Mouse (Mus musculus): ENCODE measurements at regions not wholly inside any gene's neighbourhood (a gene's known extent, or its start where the extent isn't known, plus 50 kb on each side); places are given as distances from the start of the nearest gene placed in this dataset.
"Not testable (repeated sequence)": the region's sequence is repeated elsewhere in the genome, so short reads cannot be mapped to it uniquely, and the experiment has no call there.

DNA sequence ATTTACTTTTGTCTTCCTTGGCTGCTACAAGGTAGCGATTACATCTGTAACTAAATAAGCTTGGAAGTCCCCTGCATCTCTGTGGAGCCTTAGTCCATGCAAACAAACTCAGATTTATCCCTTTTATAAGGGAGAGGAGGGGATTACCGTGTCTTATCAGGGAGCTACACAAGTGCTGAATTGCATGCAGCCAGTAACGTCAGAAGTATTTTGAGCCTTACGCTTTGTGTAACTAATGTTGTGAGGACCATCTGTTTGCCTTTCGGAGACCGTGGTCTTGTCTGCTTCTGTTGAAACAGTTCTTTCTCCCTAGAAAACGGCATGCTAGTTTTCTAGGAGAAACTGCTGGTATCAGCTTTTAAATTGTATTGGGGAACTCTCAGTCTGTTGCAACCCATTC is 58.0 kb upstream of the Dmrta1 start:
- peak; percentile 64 for DNase-seq (ENCODE audit: low read depth)
- TF ChIP-seq POLR2A (IDR thresholded peaks at IDR 0.05; ENCODE audit: borderline replicate concordance, extremely low read depth, insufficient read depth, insufficient read length, poor library complexity, severe bottlenecking) (no peak), CTCF (IDR thresholded peaks at IDR 0.05; ENCODE audit: borderline replicate concordance, extremely low read depth, insufficient read depth, insufficient read length) (no peak)

DNA sequence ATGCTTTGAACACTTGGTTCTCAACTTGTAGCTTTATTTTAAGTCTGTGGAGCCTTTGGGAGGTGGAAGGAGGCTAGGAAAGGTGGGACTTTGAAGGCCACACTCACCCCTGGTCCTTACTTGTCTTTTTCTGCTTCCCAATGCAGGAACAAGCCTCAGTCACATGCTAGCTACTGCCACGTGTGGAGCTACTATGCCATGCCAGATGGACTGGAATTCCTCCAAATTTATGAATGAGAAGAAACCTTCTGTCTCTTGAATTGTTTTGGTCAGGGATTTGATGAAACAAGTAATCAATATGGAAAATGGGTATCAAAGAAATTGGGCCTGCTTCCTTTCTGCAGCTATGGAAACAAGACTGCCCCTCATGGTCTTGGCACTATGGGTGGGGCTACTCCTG is 74.5 kb upstream of the Dmrta1 start:
- TF ChIP-seq POLR2A (IDR thresholded peaks at IDR 0.05; ENCODE audit: borderline replicate concordance, extremely low read depth, insufficient read depth, insufficient read length, poor library complexity, severe bottlenecking), result no peak
- TF ChIP-seq CTCF (IDR thresholded peaks at IDR 0.05; ENCODE audit: borderline replicate concordance, extremely low read depth, insufficient read depth, insufficient read length), result no peak
- DNase-seq (ENCODE audit: low read depth), result peak; percentile 51

DNA sequence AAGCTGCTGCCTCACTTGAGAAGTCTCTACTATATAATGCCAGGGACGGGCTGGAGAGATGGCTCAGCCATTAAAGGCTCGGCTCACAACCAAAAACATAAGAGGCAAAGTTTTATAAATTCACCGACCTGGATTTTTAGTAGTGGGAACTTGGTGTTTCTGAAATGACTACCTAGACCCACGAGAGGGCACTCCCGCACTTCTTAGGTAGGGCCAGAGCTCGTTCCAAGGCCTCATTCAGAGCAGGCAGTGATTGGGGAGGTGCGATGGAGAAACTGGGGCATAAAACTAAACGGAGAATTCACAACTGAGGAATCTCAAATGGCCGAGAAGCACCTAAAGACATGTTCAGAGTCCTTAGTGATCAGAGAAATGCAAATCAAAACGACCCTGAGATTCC is 103.7 kb upstream of the Dmrta1 start:
- peak; percentile 86 for DNase-seq (ENCODE audit: low read depth)

DNA sequence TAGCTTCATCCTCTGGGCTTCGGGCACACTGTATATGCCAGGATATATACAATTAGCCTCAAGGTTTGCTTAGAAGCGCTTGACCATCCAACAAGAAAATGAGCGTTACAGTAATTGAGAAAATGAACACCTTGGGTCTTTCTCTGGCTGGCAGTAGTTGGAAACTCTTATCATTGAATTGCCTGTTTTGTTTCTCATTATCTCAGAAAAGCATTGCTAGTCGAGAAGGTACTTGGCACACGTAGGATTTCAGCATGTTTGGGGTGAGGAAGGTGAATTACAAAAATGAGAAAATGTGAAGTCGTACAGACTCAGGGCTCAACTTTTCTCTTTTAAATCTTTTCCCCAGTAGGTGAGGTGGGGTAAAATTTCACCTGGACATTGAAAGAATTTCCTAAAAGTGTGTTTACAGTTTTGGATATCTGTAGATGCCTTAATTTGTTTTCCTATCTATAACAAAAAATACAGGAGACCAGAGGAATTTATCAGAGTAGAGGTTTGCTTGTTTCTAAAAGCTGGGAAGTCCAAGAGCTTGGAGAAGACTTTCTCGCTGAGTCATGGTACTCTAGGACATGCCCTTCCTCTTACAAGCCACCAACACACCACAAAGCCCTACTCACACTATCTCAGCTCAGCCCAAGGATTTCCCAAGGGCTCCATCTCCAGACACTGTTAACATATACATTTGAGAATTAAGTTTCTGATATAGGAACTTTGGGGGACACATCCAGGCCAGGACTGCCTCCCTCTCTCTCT is 124.3 kb upstream of the Dmrta1 start:
- TF ChIP-seq CTCF (IDR thresholded peaks at IDR 0.05; ENCODE audit: borderline replicate concordance, extremely low read depth, insufficient read depth, insufficient read length) (no peak), POLR2A (IDR thresholded peaks at IDR 0.05; ENCODE audit: borderline replicate concordance, extremely low read depth, insufficient read depth, insufficient read length, poor library complexity, severe bottlenecking) (no peak)
- no peak for DNase-seq (ENCODE audit: low read depth)

More for the DNA sequence above, 103.7 kb upstream of the Dmrta1 start:
- TF ChIP-seq POLR2A (IDR thresholded peaks at IDR 0.05; ENCODE audit: borderline replicate concordance, extremely low read depth, insufficient read depth, insufficient read length, poor library complexity, severe bottlenecking) (no peak), CTCF (IDR thresholded peaks at IDR 0.05; ENCODE audit: borderline replicate concordance, extremely low read depth, insufficient read depth, insufficient read length) (peak; percentile 81)

DNA sequence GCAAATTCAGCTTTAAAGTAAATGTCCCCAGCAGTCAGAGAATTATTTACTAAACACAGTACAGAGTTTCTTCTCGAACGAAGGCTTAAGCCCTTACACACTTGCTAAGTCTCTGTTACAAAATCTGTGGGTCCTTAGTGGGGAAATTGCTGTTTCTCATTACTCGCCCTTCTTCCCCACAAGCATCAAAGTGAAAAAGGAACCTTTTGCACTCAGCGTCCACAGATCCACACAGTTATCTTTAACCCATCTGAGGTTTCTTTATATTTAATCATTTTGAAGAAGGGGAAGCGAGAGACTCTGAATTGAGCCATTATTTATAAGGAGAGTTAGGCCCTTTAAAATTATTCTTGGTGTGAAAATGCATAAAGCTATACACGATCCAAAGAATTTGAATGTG is 126.7 kb upstream of the Dmrta1 start:
- DNase-seq (ENCODE audit: low read depth), result no peak
- TF ChIP-seq CTCF (IDR thresholded peaks at IDR 0.05; ENCODE audit: borderline replicate concordance, extremely low read depth, insufficient read depth, insufficient read length), result no peak
- no peak for TF ChIP-seq POLR2A (IDR thresholded peaks at IDR 0.05; ENCODE audit: borderline replicate concordance, extremely low read depth, insufficient read depth, insufficient read length, poor library complexity, severe bottlenecking)

DNA sequence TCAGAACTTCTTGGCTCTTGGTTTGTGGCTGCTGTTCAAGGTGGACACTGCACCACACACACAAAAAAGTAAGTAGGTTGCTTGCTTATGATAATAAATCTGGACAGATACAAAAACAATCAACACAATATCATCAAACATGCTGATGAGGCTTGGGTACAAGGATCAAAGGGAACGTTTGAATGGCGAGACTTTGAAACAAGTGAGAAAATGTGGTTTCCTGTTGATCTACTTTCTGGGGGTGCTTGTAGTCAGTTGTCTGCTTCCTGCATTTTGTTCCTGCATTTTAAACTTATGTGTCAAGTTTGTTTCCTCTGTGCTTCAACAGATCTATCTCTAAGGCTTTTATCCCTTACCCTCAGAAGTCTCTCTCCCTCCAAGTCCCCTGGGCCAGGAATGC is 128.7 kb upstream of the Dmrta1 start:
- DNase-seq (ENCODE audit: low read depth), result no peak
- TF ChIP-seq POLR2A (IDR thresholded peaks at IDR 0.05; ENCODE audit: borderline replicate concordance, extremely low read depth, insufficient read depth, insufficient read length, poor library complexity, severe bottlenecking), result no peak
- no peak for TF ChIP-seq CTCF (IDR thresholded peaks at IDR 0.05; ENCODE audit: borderline replicate concordance, extremely low read depth, insufficient read depth, insufficient read length)

DNA sequence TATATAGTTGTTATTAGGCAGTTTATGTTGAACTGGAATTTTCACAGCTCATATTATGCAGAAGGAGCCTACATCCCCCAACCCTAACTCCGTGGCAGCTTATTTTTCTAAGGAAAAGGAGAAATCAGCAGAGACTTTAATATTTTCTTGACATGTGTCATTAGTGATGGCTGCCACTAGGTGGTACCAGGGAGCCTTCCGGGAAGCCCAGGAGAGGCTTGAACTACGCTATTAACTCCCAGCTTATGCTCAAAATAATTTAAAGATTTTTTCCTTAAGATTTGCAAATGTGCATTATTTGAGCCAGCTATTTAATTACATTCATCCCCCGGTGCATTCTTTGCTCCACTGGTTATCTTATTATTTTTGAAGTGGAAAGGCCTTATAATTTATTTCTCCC is 146.8 kb upstream of the Dmrta1 start:
- peak; percentile 75 for DNase-seq (ENCODE audit: low read depth)
- peak; percentile 72; the same call in 1 of the 2 replicates for TF ChIP-seq CTCF (IDR thresholded peaks at IDR 0.05; ENCODE audit: borderline replicate concordance, extremely low read depth, insufficient read depth, insufficient read length)
- no peak for TF ChIP-seq POLR2A (IDR thresholded peaks at IDR 0.05; ENCODE audit: borderline replicate concordance, extremely low read depth, insufficient read depth, insufficient read length, poor library complexity, severe bottlenecking)

DNA sequence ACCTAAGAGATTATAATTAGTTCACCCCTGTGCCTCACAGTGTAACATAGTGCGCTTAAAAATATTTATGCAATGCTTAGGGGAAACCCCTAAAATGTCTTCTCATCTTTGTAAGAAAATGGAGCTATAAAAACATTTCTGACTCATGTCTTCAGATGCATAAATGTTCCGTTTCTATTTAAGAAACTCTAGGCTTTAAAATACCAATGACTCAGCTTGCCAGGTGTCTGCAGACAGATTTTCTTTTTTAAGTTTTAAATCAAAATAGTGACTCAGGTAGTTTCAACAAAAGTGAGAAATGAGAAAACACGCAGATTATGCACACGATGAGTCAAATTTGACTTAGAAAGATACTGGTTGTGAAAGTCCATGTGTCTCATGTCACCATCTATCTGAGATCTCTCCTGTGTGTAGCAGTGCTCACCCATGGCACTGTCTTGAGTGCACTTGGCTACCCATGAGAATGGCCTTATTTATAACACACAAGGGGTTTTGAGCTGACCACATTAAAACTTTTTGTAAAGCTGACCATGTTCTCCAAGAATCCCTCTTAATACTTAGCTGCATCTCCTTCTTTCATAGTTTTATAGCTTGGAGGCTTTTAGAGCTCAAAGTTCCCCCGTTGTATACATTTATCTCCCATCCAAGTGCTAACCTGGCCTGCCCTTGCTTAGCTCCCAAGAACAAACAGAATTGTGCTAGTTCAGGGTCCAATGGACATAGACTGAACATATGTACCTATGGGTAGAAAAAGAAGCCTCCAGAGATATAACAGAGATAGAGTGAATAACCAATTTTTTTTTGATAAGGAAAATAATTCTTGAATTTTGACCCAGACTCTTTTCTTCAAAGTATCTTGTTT is 149.0 kb upstream of the Dmrta1 start:
- no peak for DNase-seq (ENCODE audit: low read depth)
- TF ChIP-seq POLR2A (IDR thresholded peaks at IDR 0.05; ENCODE audit: borderline replicate concordance, extremely low read depth, insufficient read depth, insufficient read length, poor library complexity, severe bottlenecking) (no peak), CTCF (IDR thresholded peaks at IDR 0.05; ENCODE audit: borderline replicate concordance, extremely low read depth, insufficient read depth, insufficient read length) (no peak)

DNA sequence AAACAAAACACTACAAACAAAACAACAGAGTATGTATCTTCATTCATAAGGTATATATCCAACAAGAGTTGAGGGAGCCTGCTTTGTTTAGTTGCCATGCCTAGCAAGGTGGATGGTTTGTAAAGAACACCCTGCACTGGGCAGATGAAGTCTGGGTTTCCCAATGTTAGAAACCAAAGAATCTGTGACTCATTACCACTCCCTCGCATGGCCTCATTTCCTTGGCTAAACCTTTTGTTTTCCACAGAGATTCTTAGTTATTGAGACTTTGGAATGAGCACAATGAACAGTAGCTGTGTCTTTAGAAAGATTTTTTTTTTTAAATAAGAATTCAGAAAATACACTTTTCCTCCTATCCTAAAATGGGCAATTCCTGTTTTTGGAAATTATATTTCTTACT is 151.3 kb upstream of the Dmrta1 start:
- TF ChIP-seq POLR2A (IDR thresholded peaks at IDR 0.05; ENCODE audit: borderline replicate concordance, extremely low read depth, insufficient read depth, insufficient read length, poor library complexity, severe bottlenecking), result no peak
- no peak for TF ChIP-seq CTCF (IDR thresholded peaks at IDR 0.05; ENCODE audit: borderline replicate concordance, extremely low read depth, insufficient read depth, insufficient read length)
- no peak for DNase-seq (ENCODE audit: low read depth)

DNA sequence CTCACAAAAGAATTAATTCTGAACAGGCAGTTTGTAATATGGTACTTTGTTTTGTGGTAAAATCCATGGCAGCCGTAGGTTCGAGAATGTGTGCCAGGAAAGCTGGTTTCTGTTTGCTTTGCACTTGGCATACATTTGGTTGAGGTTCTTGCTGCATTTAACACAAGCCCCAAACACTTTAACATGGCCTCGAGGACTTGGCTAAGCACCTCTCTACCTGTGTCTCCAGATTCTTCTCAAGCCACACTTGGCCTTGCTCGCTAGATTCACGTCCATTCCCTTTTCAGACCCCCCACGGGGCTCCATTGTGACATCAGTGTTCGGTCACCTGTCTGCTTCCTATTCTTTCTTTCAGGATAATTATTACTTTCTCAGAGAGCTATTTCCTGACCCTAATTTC is 151.9 kb upstream of the Dmrta1 start:
- no peak for DNase-seq (ENCODE audit: low read depth)
- no peak for TF ChIP-seq CTCF (IDR thresholded peaks at IDR 0.05; ENCODE audit: borderline replicate concordance, extremely low read depth, insufficient read depth, insufficient read length)
- no peak for TF ChIP-seq POLR2A (IDR thresholded peaks at IDR 0.05; ENCODE audit: borderline replicate concordance, extremely low read depth, insufficient read depth, insufficient read length, poor library complexity, severe bottlenecking)

DNA sequence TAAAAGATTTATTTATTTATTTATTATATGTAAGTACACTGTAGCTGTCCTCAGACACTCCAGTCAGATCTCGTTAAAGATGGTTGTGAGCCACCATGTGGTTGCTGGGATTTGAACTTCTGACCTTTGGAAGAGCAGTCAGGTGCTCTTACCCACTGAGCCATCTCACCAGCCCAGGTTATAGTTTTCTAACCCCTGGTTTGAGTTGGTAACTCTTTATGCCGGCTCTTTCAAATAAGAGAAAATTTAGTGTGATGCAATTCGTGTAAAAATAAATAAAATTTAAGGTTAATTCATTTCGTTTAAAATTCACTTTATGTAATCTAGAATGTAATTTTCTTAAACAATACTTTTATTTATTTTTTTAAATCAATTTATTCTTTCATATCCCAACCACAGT is 153.7 kb upstream of the Dmrta1 start:
- DNase-seq (ENCODE audit: low read depth), result not testable (repeated sequence)
